Mouse (Mus musculus) midbrain, embryonic 12.5 days (tissue): ENCODE data around the gene Siglec1. TPM values are rescaled to one million over a fixed set of nuclear protein-coding genes. Genes with fewer than 3 reads are reported as not detected.

ENCODE experiments used
- ATAC-seq: fragments of 200-750 bp; cut with Nextera tagmentation; 2 replicates; pipeline ENCODE4 v1.8.0; 2017; ENCODE audit warnings: low read depth, moderate TSS enrichment, moderate library complexity; ENCODE audit not compliant: low FRiP score
- H3K27ac ChIP-seq: fragments of 300-500 bp; sonication (generic); replicated peaks from 2 replicates; pipeline ENCODE4 v1.5.1; 2016; ENCODE audit warnings: mild to moderate bottlenecking
- H3K27me3 ChIP-seq: fragments of 300-500 bp; sonication (generic); 2 replicates; pipeline ENCODE4 v1.6.1; 2016; ENCODE audit warnings: mild to moderate bottlenecking
- H3K36me3 ChIP-seq: fragments of 300-500 bp; sonication (generic); 2 replicates; pipeline ENCODE4 v1.6.1; 2016
- H3K4me1 ChIP-seq: fragments of 300-500 bp; sonication (generic); 2 replicates; pipeline ENCODE4 v1.6.1; 2016
- H3K4me2 ChIP-seq: fragments of 300-500 bp; sonication (generic); replicated peaks from 2 replicates; pipeline ENCODE4 v1.6.1; 2016; ENCODE audit warnings: mild to moderate bottlenecking, moderate library complexity
- H3K4me3 ChIP-seq: fragments of 300-500 bp; sonication (generic); 2 replicates; pipeline ENCODE4 v1.5.1; 2016; ENCODE audit warnings: mild to moderate bottlenecking
- H3K9ac ChIP-seq: fragments of 300-500 bp; sonication (generic); replicated peaks from 2 replicates; pipeline ENCODE4 v1.6.1; 2016; ENCODE audit warnings: mild to moderate bottlenecking, moderate library complexity
- H3K9me3 ChIP-seq: fragments of 300-500 bp; sonication (generic); 2 replicates; pipeline ENCODE4 v1.6.1; 2016; ENCODE audit warnings: mild to moderate bottlenecking
- WGBS: fragments of 180-500 bp; shearing (Covaris S2); methylation state at CpG from one replicate; pipeline ENCODE4 v1.1.7; 2016; 5-methylcytosine and 5-hydroxymethylcytosine counted together
- polyA plus RNA-seq: library from polyadenylated mRNA; unstranded; fragments of >200 nt; fragmentation: Nextera tagmentation; extraction: Ambion mirVana; gene quantifications from 2 replicates; pipeline ENCODE4 v1.2.1, GENCODE M21; 2016

Siglec1 gene
- polyA plus RNA-seq, 1 experiment from 2014 or later, result 0.27 TPM

DNA sequence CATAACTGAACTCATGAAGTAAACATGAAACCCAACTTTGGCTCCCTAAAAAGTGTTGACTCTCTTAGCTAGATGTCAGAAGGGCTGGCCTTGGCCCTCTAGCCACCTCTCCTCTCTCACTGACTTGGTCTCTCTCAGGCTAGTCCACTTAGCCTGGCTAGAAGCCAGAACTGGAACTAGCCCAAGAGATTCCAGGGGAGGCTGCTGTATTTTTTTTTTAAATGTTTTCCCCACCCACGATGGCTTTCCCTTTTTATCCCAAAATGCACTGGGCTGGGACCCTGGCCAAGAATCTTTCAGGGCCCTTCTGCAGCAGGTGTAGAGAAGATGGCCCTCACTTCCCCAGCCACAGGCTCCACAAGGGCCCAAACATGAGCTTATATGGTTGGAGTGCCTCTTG, 27.2 kb downstream of the Siglec1 start:
- Histone ChIP-seq H3K27me3 (peaks cover 75% of the 10 kb centered on the region), H3K4me3 (no peak overlapping the region), H3K9ac (no peak overlapping the region), H3K4me2 (no peak overlapping the region), H3K27ac (no peak overlapping the region), H3K36me3 (no peaks in the 10 kb centered on the region), H3K9me3 (no peaks in the 10 kb centered on the region), H3K4me1 (peaks cover 19% of the 10 kb centered on the region)
- WGBS, result 83% methylated on average over 1 of the region's 1 CpGs
- ATAC-seq, result no peak

- Histone ChIP-seq H3K4me2 (no peak overlapping the region), H3K9me3 (no peaks in the 10 kb centered on the region), H3K36me3 (no peaks in the 10 kb centered on the region), H3K27ac (no peak overlapping the region), H3K27me3 (peaks cover 78% of the 10 kb centered on the region), H3K9ac (no peak overlapping the region), H3K4me3 (no peak overlapping the region), H3K4me1 (peaks cover 25% of the 10 kb centered on the region)
- WGBS, result 94% methylated on average over 8 of the region's 8 CpGs
- ATAC-seq, result no peak
Measured at GRCm38 (mm10) chr2:131058672-131059071, 27.9 kb downstream of the Siglec1 start.

DNA sequence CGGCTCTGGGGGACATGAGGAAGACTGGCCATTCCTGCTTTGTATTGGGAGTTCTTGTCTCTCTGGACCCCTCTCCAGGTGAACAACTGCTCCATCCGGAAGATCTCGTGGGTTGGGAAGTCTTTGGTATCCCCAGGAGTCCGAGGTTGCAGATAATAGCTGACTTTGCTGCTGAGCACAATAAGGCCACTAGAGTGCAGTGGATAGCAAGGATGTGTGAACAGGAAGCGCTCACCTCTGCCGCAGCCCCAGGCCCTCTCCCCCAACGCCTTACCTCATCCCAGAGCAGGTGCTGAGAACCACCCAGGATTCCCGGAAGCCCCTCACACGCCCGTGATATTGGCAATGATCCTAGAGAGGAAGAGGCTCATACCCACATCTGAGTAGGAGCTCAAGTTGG, 30.4 kb downstream of the Siglec1 start:
- H3K9ac ChIP-seq, result no peak overlapping the region
- H3K36me3 ChIP-seq, result no peaks in the 10 kb centered on the region
- no peak overlapping the region for H3K4me3 ChIP-seq
- peaks cover 79% of the 10 kb centered on the region for H3K27me3 ChIP-seq
- H3K4me1 ChIP-seq, result peaks cover 21% of the 10 kb centered on the region
- H3K9me3 ChIP-seq, result no peaks in the 10 kb centered on the region
- no peak overlapping the region for H3K27ac ChIP-seq
- 2% methylated on average over 10 of the region's 10 CpGs for WGBS
- H3K4me2 ChIP-seq, result peak overlapping the region; percentile 31; the same call in 1 of the 2 replicates
- ATAC-seq, result no peak

GRCm38 (mm10) chr2:131055631-131056030, 30.9 kb downstream of the Siglec1 start:
- H3K4me1 ChIP-seq, result peaks cover 21% of the 10 kb centered on the region
- 4% methylated on average over 10 of the region's 10 CpGs for WGBS
- no peaks in the 10 kb centered on the region for H3K9me3 ChIP-seq
- H3K4me3 ChIP-seq, result no peak overlapping the region
- peaks cover 75% of the 10 kb centered on the region for H3K27me3 ChIP-seq
- peak; percentile 59; the same call in 1 of the 2 replicates for ATAC-seq
- peak overlapping the region; percentile 47 for H3K4me2 ChIP-seq
- H3K27ac ChIP-seq, result no peak overlapping the region
- H3K36me3 ChIP-seq, result no peaks in the 10 kb centered on the region
- H3K9ac ChIP-seq, result no peak overlapping the region

DNA sequence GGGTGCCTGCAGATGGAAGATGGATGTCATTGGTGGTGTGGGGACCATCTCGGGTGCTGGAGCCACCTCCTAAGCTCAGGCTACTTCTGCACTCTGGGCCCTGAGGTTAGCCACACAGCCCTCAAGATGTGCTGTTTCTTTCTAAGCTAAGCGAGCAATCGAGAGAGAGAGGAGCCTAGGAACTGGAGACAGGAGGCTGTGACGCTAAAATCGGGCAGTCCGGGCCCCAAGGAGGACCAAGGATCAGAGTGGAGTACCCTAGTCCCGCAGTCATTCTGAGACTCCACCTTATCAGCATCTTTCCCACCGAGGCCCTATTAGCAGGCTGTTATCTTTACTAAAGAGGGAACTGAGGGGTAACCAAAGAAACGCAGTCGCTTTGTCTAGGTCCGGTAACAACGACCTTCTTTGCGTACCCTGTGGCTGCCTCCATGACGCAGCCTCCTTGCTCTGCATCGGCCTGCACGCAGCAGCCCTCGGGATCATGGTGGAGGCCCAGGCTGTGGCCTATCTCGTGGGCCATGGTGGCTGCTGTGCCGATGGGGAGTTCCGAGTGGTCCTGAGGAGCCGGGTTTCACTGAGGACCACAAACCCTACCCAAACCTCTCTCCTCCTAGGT, 31.8 kb downstream of the Siglec1 start:
- 2% methylated on average over 21 of the region's 21 CpGs for WGBS
- ATAC-seq, result no peak
- H3K4me3 ChIP-seq, result peak overlapping the region; percentile 31
- H3K27ac ChIP-seq, result no peak overlapping the region
- H3K4me2 ChIP-seq, result peak overlapping the region; percentile 47
- peak overlapping the region; percentile 21; the same call in 1 of the 2 replicates for H3K9ac ChIP-seq
- H3K9me3 ChIP-seq, result no peaks in the 10 kb centered on the region
- peaks cover 21% of the 10 kb centered on the region for H3K4me1 ChIP-seq
- H3K36me3 ChIP-seq, result no peaks in the 10 kb centered on the region
- H3K27me3 ChIP-seq, result peaks cover 75% of the 10 kb centered on the region

DNA sequence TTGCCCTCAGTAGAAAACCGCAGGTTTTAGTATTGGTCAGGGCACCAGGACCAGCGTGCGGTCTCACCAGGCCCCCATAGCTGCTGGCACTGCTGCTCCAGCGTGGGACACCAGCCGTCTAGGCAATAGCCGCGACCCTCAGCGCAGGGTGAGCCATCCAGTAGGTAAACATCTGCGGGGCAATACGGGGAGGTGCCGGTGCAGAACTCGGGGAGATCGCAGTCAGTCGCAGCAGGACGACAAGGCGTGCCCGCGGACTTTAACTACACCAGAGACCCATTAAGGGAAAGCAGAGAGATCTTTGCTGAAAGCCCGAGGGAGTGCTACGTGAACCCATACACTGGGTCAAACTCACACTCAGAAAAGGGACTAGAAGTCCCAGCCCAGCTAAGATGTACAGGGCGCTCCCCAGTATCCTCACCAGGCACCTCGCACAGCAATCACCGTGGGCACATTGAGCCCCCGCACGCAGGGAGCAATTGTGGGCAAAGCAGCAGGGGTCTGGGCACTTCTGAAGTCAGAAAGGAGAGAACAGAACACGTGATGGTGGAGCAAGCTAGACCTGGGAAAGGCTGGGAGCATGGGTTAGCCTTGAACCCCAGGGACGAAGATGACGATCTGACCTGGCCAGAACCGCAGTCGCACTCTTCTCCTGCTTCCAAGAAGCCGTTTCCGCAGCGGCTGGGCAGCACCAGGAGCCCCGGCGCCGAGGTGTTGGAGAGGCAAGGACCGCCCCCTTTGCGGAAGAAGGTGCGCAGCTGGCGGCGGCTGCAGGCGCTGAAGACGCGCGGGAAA, 32.5 kb downstream of the Siglec1 start:
- peak overlapping the region; percentile 21; the same call in 1 of the 2 replicates for H3K9ac ChIP-seq

GRCm38 (mm10) chr2:131052862-131053418, 33.6 kb downstream of the Siglec1 start:
- no peak overlapping the region for H3K4me3 ChIP-seq
- H3K27me3 ChIP-seq, result peaks cover 64% of the 10 kb centered on the region
- no peak overlapping the region for H3K4me2 ChIP-seq
- WGBS, result 66% methylated on average over 6 of the region's 6 CpGs
- no peaks in the 10 kb centered on the region for H3K36me3 ChIP-seq
- no peak overlapping the region for H3K27ac ChIP-seq
- no peak for ATAC-seq
- peaks cover 21% of the 10 kb centered on the region for H3K4me1 ChIP-seq
- H3K9ac ChIP-seq, result no peak overlapping the region
- no peaks in the 10 kb centered on the region for H3K9me3 ChIP-seq

More for the DNA sequence above, 32.5 kb downstream of the Siglec1 start:
- Histone ChIP-seq H3K36me3 (no peaks in the 10 kb centered on the region), H3K9me3 (no peaks in the 10 kb centered on the region), H3K4me2 (peak overlapping the region; percentile 47), H3K27me3 (peaks cover 75% of the 10 kb centered on the region), H3K4me3 (peak overlapping the region; percentile 31), H3K27ac (no peak overlapping the region), H3K4me1 (peaks cover 21% of the 10 kb centered on the region)
- no peak for ATAC-seq
- WGBS, result 2% methylated on average over 45 of the region's 45 CpGs

GRCm38 (mm10) chr2:131052043-131052442, 34.5 kb downstream of the Siglec1 start:
- H3K27me3 ChIP-seq, result peaks cover 59% of the 10 kb centered on the region
- H3K4me2 ChIP-seq, result no peak overlapping the region
- H3K9me3 ChIP-seq, result no peaks in the 10 kb centered on the region
- ATAC-seq, result no peak
- 79% methylated on average over 5 of the region's 5 CpGs for WGBS
- H3K4me3 ChIP-seq, result no peak overlapping the region
- H3K4me1 ChIP-seq, result peaks cover 21% of the 10 kb centered on the region
- no peak overlapping the region for H3K27ac ChIP-seq
- no peaks in the 10 kb centered on the region for H3K36me3 ChIP-seq
- H3K9ac ChIP-seq, result no peak overlapping the region

GRCm38 (mm10) chr2:131046025-131046424, 40.5 kb downstream of the Siglec1 start:
- Histone ChIP-seq H3K4me3 (no peak overlapping the region), H3K9me3 (no peaks in the 10 kb centered on the region), H3K36me3 (no peaks in the 10 kb centered on the region), H3K4me1 (peaks cover 2% of the 10 kb centered on the region; the same call in 1 of the 2 replicates), H3K9ac (no peak overlapping the region), H3K27me3 (peaks cover 29% of the 10 kb centered on the region), H3K27ac (no peak overlapping the region), H3K4me2 (no peak overlapping the region)
- ATAC-seq, result no peak
- WGBS, result 83% methylated on average over 2 of the region's 2 CpGs

- H3K9ac ChIP-seq, result no peak overlapping the region
- ATAC-seq, result no peak
- H3K27ac ChIP-seq, result no peak overlapping the region
- no peak overlapping the region for H3K4me2 ChIP-seq
- 78% methylated on average over 9 of the region's 9 CpGs for WGBS
- H3K27me3 ChIP-seq, result peaks cover 37% of the 10 kb centered on the region
- H3K9me3 ChIP-seq, result no peaks in the 10 kb centered on the region
- no peak overlapping the region for H3K4me3 ChIP-seq
- no peaks in the 10 kb centered on the region for H3K36me3 ChIP-seq
- peaks cover 7% of the 10 kb centered on the region; the same call in 1 of the 2 replicates for H3K4me1 ChIP-seq
Measured at GRCm38 (mm10) chr2:131044989-131045720, 41.4 kb downstream of the Siglec1 start.

GRCm38 (mm10) chr2:131044354-131044852, 42.2 kb downstream of the Siglec1 start:
- no peaks in the 10 kb centered on the region for H3K9me3 ChIP-seq
- peaks cover 45% of the 10 kb centered on the region for H3K27me3 ChIP-seq
- WGBS, result 15% methylated on average over 7 of the region's 7 CpGs
- peaks cover 7% of the 10 kb centered on the region; the same call in 1 of the 2 replicates for H3K4me1 ChIP-seq
- H3K36me3 ChIP-seq, result no peaks in the 10 kb centered on the region
- no peak overlapping the region for H3K27ac ChIP-seq
- no peak overlapping the region for H3K4me3 ChIP-seq
- no peak overlapping the region for H3K9ac ChIP-seq
- H3K4me2 ChIP-seq, result peak overlapping the region; percentile 23; the same call in 1 of the 2 replicates
- no peak for ATAC-seq
